Mouse (Mus musculus) telencephalon, adult 2 months (tissue): Measurements from ENCODE around the gene Fbxw22.
"Not testable (repeated sequence)": the region's sequence is repeated elsewhere in the genome, so short reads cannot be mapped to it uniquely, and the experiment has no call there.

Source experiments
- DNase-seq: peaks from one replicate; pipeline ENCODE4 v3.0.0-alpha.2; 2011; ENCODE audit warnings: low read depth, low spot score

The Fbxw22 gene

GRCm38 (mm10) chr9:109404196-109404595, at the start of gene Fbxw22:
TSS of gene Fbxw22 (minus strand) at chr9:109404296.
- not testable (repeated sequence) for DNase-seq

- DNase-seq, result no peak
Measured at GRCm38 (mm10) chr9:109449040-109449439, 44.9 kb upstream of the Fbxw22 start, which contains the start of gene Fbxw16. TSS of gene Fbxw16 (minus strand) at chr9:109449140.

- no peak for DNase-seq
Measured at GRCm38 (mm10) chr9:109432956-109433355, 28.9 kb upstream of the Fbxw22 start.

- DNase-seq, result not testable (repeated sequence)
Measured at GRCm38 (mm10) chr9:109339559-109339958, 64.5 kb downstream of the Fbxw22 start, which contains the start of gene Fbxw28. TSS of gene Fbxw28 (minus strand) at chr9:109339659.
